Mouse (Mus musculus) cortical plate, adult 2 months (tissue): ENCODE results near the gene Dnajc12.

Source experiments
- CTCF ChIP-seq: fragments of 200-500 bp; IDR thresholded peaks from 2 replicates; pipeline ENCODE4 v1.5.1; 2011; ENCODE audit warnings: mild to moderate bottlenecking, control low read depth, low read length; ENCODE audit not compliant: insufficient read depth; ENCODE audit errors: extremely low read depth
- POLR2A ChIP-seq: fragments of 200-500 bp; IDR thresholded peaks from 2 replicates; pipeline ENCODE4 v1.6.1; 2011; ENCODE audit warnings: mild to moderate bottlenecking, low read length, control low read depth; ENCODE audit not compliant: insufficient read depth; ENCODE audit errors: extremely low read depth

GRCm38 (mm10) chr10:63424475-63424814 lies 42.2 kb downstream of the Dnajc12 start:
- peak; percentile 27 for TF ChIP-seq CTCF
- no peak for TF ChIP-seq POLR2A
